Mouse (Mus musculus) left cerebral cortex, postnatal 25 days (tissue): ENCODE results near the gene Strn4. TPM values are rescaled to one million over a fixed set of nuclear protein-coding genes. Genes with fewer than 3 reads are reported as not detected.

Experiments used
- DNase-seq, 2 experiments: peaks; one replicate each; pipeline ENCODE4 v3.0.0; 2022; ENCODE audit warnings: low spot score in 2 of 2, mixed read lengths in 1 of 2
- intact Hi-C: fragments of 180-260 bp; cut with DNase I; formaldehyde crosslinking; loops from one replicate; pipeline ENCODE4 v1.15.1; 2025
- total RNA-seq, 2 experiments: library from RNA; stranded (reverse); gene quantifications; 2 replicates each; pipeline ENCODE4 v1.2.3; 2021

Strn4 gene
- total RNA-seq, 2 experiments from 2014 or later = 314 to 335 TPM

DNA sequence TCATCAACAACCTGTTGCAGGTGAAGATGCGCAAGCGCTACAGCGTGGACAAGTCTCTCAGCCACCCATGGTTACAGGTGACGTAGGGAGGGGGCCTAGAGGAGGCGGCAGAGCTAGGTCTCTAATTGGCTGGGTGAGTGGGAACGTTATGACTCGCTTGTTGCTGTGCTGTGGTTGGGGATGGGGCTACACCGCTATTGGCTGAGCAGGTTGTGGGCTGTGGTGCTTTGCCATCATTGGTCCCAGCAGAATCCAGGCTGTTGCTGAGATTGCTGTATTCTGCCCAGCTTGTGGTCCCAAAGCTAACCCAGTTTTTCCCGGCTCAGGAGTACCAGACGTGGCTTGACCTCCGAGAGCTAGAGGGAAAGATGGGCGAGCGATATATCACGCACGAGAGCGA is 53.8 kb downstream of the Strn4 start:
- intact Hi-C loops = no loop called here
- peak; percentile 92 to 99 for DNase-seq

DNA sequence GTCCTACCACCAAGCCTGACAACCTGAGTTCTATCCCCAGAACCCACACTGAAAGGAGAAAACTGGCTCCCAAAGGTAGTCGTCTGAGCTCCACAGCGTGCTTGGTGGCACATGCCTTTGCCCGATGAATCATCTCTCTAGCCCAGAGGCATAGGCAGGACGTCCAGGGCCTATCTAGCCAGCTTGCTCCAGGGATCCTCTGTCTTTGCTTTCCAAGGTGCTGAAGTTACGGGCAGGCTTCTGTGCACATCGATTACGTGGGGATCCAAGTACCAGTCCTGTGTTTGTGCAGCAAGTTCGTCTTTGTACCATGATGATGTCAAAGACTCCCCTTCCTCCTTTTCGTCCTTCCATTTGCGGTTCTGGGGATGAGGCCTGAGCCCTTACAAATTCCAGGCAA is 55.9 kb downstream of the Strn4 start:
- intact Hi-C loops = loop anchor here (5.0 kb wide), 1 partner anchor 41 kb away; no protein-coding TSS in a partner anchor
- DNase-seq = no peak

DNA sequence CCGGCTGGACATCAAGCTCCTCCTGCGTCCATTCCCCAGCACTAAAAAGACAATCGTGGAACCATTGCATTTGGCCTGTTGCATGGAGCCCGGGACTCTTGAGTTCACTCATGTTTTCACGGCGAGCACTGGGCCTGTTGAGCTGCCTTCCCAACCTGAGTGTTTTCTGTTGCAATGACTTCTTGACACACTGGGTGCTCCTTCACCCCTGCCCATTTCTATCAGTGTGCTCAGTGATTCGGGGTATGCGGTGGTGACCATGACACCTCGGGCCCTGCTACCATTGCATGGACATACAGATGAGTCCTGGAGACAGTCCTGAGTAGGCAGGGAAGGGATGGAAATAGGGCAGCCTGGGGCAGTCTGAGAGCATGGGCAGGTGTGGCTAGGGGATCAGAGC is 56.8 kb downstream of the Strn4 start:
- intact Hi-C loops = loop anchor here (5.0 kb wide), 1 partner anchor 40 kb away; no protein-coding TSS in a partner anchor
- no peak for DNase-seq

DNA sequence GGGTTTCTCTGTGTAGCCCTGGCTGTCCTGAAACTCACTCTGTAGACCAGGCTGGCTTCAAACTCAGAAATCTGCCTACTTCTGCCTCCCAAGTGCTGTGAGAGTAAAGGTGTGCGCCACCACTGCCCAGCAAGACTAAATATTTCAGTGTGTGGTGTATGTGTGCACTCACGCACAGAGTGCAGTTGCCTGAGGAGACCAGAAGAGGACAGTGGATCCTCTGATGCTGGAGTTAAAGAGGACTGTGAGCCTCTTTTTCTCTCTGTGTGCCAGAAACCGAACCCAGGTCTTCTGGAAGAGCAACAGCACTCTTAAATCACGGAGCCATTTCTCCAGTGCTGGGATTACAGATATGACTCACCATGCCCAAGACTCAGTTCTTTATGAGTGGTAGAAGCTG is 57.7 kb downstream of the Strn4 start:
- DNase-seq = no peak
- intact Hi-C loops = loop anchor here (5.0 kb wide), 1 partner anchor 39 kb away; no protein-coding TSS in a partner anchor

DNA sequence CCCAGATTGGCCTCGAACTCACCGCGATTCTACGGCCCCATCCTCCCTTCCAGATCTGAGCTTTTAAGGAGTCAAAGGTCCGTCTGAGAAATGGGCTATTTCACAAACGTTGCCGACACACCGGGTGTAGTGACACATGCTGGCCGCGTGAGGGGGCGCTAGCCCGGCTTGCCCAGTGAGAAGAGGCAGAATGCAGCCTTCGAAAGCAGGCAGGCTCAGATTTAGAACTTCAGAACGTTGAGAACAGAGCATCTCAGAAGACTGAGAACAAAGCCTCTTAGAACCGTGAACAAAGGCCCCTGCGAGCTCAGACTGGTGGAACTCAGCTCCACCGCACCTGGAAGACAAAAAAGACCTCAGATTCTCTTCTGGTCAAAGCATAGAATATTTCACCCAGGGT is 58.5 kb downstream of the Strn4 start:
- intact Hi-C loops = loop anchor here (5.0 kb wide), 1 partner anchor 38 kb away; no protein-coding TSS in a partner anchor
- peak; percentile 73 to 83 for DNase-seq

DNA sequence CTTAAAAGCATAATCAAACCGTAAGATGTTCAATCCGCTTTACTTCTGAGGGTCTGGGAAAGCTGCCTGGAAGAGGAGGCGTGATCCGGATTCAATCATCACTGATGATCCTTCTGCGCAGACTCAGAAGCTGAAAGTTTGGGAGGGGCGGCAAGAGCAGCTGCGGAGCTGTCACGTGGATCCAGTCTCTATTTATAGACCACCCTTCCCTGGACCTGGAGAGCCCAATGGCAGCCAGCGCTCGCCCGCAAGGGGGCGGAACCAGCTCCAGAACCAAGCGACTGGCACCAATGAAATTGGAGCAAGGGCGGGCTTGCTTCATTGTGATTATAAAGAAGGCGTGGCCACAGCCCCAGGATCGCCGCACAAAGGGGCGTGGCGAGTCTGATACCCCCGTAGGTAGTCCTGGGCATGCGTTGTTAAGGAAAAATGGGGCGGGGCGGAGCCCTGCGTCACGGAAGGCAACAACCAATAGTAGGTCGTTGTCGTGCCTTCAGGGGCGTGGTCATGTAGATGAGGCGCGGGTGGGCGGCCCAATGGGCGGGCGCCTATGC is 59.1 kb downstream of the Strn4 start:
- intact Hi-C loops = loop anchor here (5.0 kb wide), 1 partner anchor 37 kb away; no protein-coding TSS in a partner anchor
- peak; percentile 100 for DNase-seq

DNA sequence AGATGAGACGGTGACA is 59.4 kb downstream of the Strn4 start, which contains the start of gene Dact3:
Gene Dact3 (plus strand): TSS at position 8 of the 16 bp plus-strand sequence.
- intact Hi-C loops = no loop called here
- no peak for DNase-seq

DNA sequence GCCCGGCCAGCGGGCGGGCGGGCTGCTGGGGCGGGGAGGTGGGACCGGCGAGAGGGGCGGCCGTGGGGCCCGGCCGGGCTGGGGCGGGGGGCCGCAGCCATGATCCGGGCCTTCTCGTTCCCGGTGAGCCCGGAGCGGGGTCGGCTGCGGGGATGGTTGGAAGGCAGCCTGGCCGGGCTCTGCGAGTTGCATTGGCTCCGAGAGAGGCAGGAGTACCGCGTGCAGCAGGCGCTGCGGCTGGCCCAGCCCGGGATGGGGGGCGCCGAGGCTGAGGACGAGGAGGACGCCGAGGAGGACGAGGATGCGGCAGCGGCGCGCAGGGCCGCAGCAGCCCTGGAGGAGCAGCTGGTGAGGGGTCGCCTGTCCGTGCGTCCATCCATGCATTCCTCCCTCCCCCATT is 59.6 kb downstream of the Strn4 start:
- no peak for DNase-seq
- intact Hi-C loops = no loop called here

DNA sequence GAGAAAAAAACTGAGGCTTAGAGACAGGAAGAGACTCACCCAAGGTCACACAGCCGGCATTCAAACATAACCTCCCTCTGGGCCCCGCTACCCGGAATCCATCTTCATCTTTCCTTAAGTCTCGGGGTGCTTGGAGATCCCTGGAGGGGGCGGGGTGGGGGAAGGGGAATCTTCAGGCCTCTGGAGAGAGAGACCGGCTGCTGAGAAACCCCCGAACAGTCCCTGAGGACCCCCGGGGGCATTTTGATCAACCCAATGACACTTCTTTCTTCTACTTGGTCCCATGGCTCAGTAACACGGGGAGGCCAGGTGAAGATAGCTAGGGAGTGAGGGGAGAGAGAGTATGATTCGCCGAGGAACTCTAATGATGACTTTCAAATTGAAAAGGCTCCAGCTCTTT is 60.3 kb downstream of the Strn4 start:
- intact Hi-C loops = loop anchor here (1.0 kb wide), 1 partner anchor 15 kb away; the partner anchor contains the start of gene Gng8
- no peak for DNase-seq

DNA sequence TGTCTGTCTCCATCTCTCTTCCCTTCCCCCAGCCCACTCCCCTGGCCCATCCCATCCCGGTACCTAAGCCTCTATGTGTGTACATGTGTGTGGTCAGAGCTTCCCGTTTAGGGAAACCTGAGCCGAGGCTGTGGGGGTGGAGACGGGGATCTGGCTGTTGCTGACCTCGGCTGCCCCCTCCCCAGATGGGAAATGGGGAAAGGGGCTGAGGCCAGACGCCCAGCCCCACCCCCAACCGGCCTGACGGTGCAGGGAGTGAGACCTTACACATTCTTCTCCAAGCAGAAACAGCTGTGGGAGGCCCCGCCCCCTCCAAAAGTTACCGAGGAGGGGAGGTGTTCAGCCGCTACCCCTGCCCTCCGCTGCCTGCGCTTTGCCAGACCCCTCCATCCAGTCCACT is 60.9 kb downstream of the Strn4 start:
- DNase-seq = no peak
- intact Hi-C loops = loop anchor here (1.0 kb wide), 1 partner anchor 15 kb away; the partner anchor contains the start of gene Gng8

DNA sequence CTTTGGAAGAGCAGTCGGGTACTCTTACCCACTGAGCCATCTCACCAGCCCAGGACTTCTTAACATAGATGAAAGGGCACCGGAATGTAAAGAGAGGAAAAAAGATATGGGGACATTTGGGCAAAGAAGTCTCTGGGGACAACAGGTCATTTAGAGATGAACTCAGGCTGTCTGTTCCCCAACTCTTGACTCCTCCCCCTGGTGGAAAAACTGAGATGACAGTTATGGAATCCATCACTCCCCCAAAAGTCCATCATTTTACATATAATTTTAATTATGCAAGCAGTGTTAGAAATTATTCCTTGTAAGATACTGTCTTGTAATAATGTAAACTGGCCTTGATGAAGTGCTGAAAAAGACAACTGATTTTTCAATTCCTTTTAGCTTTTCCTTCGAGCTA is 62.0 kb downstream of the Strn4 start:
- intact Hi-C loops = no loop called here
- no peak for DNase-seq

DNA sequence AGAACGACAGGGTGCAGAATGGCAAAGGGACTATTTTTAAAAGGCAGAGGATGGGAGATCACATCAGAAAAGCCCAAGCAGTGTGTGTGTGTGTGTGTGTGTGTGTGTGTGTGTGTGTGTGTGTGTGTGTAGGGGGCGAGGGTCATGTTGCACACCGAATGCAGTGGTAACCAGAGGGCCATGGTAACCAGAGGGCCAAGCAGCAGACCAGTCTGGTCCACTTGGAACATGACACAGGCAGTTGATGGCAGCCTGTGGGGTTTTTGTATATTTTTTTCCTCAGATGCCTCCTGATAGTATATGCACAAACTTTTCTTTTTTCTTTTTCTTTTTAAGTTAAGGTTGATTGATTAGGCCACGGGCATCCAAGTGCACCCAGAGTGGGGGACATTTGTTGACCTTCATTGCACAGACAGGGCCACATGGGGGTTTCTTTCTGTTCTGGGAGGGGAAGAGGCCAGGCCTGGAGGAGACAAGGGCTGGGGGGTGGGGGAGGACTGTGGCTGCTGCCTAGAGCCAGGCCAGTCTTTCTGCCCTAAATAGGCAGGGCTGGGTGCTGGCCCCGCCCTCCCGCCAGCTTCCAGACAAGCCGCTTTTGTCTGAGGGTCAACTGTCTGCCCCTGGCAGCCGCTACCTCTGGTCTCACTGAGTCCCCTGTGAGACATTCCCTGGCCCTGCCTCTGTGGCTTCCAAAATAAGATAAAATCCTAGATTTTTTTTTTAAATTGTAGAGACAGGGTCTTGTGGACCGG is 64.3 kb downstream of the Strn4 start:
- no peak for DNase-seq
- intact Hi-C loops = no loop called here

DNA sequence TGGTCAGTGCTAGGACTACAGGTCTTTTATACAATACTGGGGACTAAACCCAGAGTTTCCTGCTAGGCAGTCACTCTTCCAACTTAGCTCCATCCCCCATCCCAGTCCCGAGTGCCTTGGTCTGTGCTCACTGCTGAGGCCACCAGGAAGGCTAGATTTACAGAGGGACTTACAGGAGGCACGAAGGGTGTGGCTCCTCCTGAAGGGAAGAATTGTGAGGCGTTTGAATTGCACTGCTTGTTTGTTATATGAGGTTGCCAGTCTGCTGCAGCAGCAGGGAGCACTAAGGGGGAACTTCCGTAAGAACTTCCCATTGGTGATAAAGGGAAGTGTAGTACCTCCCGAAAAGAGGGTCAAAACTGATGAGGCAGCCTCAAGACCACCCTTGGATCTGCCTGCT is 64.9 kb downstream of the Strn4 start:
- no peak for DNase-seq
- intact Hi-C loops = no loop called here

DNA sequence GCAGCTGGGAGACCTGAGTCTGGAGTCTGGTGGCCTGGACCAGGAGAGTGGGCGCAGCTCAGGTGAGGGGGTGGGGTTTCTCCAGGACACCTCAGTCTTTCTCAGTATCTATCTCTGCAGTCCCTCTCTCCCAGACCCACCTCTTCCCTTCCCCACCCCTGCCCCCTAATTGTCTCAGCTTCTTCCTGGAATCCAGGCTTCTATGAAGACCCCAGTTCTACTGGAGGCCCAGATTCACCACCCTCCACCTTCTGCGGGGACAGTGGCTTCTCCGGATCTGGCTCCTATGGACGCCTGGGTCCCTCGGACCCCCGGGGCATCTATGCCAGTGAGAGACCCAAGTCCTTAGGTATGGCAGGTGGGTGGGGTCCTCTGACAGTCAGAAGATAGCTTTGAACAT is 67.5 kb downstream of the Strn4 start:
- DNase-seq = no peak
- intact Hi-C loops = no loop called here

DNA sequence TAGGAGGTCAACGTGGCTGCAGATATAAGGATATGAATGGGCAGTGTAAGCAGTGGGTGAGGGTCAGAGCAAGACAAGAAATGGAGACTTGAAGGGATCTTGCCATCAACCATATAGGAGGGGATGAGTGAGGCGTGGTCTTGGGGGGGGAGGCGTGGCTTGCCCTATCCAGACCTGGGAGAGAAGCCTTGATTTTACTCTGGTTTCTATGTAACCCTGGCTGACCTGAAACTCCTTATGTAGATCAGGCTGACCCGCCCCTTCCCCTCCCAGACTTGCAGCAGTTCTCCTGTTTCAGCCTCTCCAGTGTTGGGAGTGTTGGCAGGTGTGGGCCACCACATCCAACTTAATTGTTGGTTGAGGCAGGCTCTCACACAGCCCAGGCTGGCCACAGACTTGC is 68.6 kb downstream of the Strn4 start:
- intact Hi-C loops = no loop called here
- DNase-seq = no peak

DNA sequence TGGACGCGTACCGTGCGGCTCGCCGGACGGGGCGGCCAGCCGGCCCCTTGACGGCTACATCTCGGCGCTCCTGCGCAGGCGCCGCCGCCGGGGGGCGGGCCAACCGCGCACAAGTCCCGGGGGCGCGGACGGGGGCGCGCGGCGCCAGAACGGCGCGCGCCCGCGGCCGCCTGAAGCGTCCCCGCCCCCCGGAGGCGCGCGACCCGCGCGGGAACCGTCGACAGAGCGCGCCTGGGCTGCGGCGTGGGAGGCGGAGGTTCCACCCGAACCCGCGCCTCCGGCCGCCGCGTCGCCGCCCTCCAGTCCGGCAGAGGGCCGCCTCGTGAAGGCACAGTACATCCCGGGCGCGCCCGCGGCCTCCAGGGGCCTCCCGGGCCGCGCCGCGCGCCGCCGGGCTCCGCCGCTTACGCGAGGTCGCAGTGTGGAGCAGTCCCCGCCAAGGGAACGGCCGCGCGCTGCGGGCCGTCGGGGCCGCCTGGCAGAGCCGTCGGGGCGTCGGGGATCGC is 69.6 kb downstream of the Strn4 start:
- no peak for DNase-seq
- intact Hi-C loops = no loop called here

DNA sequence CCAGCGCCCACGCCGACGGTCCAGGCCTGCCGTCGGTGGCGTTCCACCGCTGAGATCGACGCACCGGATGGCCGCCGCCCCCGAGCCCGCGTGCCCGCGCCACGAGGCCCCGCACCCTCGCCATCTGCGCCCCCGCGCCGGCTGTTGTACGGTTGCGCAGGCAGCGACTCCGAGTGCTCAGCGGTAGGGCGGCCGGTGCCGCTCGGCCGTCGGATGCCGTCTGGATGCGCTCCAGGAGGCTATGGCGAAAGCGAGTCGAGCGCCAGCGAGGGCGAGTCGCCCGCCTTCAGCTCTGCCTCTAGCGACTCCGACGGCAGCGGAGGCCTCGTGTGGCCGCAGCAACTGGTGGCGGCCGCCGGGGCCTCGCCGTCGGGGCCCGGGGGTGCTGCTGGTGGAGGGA is 70.2 kb downstream of the Strn4 start:
- intact Hi-C loops = no loop called here
- no peak for DNase-seq

Other genes starting within 250 kb of the Strn4 start
- 100 to 1,000 TPM; 137 to 139 TPM for gene Arhgap35, start 200.9 kb upstream of the Strn4 start, total RNA-seq
- not detected for gene Ceacam15, start 140.2 kb upstream of the Strn4 start, total RNA-seq
- under 1 TPM in 1 of 2 experiments, not detected in 1; 0.25 TPM for gene Ceacam9, start 94.0 kb upstream of the Strn4 start, total RNA-seq
- 100 to 1,000 TPM; 278 to 295 TPM for gene Ap2s1, start 77.5 kb upstream of the Strn4 start, total RNA-seq
- 1 to 10 TPM; 3.9 to 4.9 TPM for gene Slc1a5, start 34.5 kb upstream of the Strn4 start, total RNA-seq
- gene Fkrp, start 843 bp downstream of the Strn4 start, total RNA-seq = 10 to 100 TPM; 47.7 to 50.8 TPM
- gene Prkd2, start 27.0 kb downstream of the Strn4 start, total RNA-seq = 1 to 10 TPM; 3.8 to 7.3 TPM
- gene Dact3, start 59.4 kb downstream of the Strn4 start, total RNA-seq = 100 to 1,000 TPM; 176 to 184 TPM
- gene Gng8, start 75.9 kb downstream of the Strn4 start, total RNA-seq = 1 to 10 TPM; 2.5 to 4.0 TPM
- under 1 TPM; 0.14 to 0.16 TPM for gene Ptgir, start 90.6 kb downstream of the Strn4 start, total RNA-seq
- 1,000 to 10,000 TPM; 1,837 to 1,919 TPM for gene Calm3, start 108.2 kb downstream of the Strn4 start, total RNA-seq
- gene Pnmal2, start 128.8 kb downstream of the Strn4 start, total RNA-seq = 100 to 1,000 TPM; 268 to 274 TPM
- 100 to 1,000 TPM; 107 to 115 TPM for gene Pnmal1, start 143.8 kb downstream of the Strn4 start, total RNA-seq
- 10 to 100 TPM; 62.3 to 64.9 TPM for gene Gm42372, start 167.2 kb downstream of the Strn4 start, total RNA-seq
- gene Ccdc8, start 176.8 kb downstream of the Strn4 start, total RNA-seq = 1 to 10 TPM; 2.4 to 2.6 TPM
- 100 to 1,000 TPM; 167 to 169 TPM for gene Ppp5c, start 212.0 kb downstream of the Strn4 start, total RNA-seq
- 1 to 10 TPM; 5.3 to 8.5 TPM for gene Hif3a, start 246.5 kb downstream of the Strn4 start, total RNA-seq